Mouse (Mus musculus) myocyte (in vitro differentiated cells): ENCODE data around the gene Kansl1l.

Source experiments
- E2F4 ChIP-seq: IDR thresholded peaks from one replicate; pipeline ENCODE4 v1.6.1; 2011; ENCODE audit warnings: mild to moderate bottlenecking, control low read depth, moderate library complexity; ENCODE audit not compliant: insufficient read depth
- MAX ChIP-seq: IDR thresholded peaks from one replicate; pipeline ENCODE4 v1.6.1; 2011; ENCODE audit warnings: low read depth, mild to moderate bottlenecking, control low read depth
- MYOG ChIP-seq, 3 experiments: IDR thresholded peaks; one replicate each; pipeline ENCODE4 v1.6.1; 2011; ENCODE audit warnings: control low read depth in 2 of 3, low read depth in 2 of 3, mild to moderate bottlenecking in 2 of 3; ENCODE audit not compliant: insufficient read length in 2 of 3, control insufficient read depth in 1 of 3, insufficient read depth in 1 of 3
- POLR2A ChIP-seq: IDR thresholded peaks from one replicate; pipeline ENCODE4 v1.6.1; 2011; ENCODE audit warnings: low read depth, mild to moderate bottlenecking, control low read depth, moderate library complexity; ENCODE audit not compliant: insufficient read length
- TCF12 ChIP-seq: IDR thresholded peaks from one replicate; pipeline ENCODE4 v1.6.1; 2011; ENCODE audit warnings: mild to moderate bottlenecking, control low read depth; ENCODE audit not compliant: poor library complexity, insufficient read depth, severe bottlenecking
- USF1 ChIP-seq: IDR thresholded peaks from one replicate; pipeline ENCODE4 v1.6.1; 2011; ENCODE audit warnings: low read depth, mild to moderate bottlenecking, control low read depth, moderate library complexity

- TF ChIP-seq USF1: no peak
- no peak for TF ChIP-seq POLR2A
- no peak for TF ChIP-seq TCF12
- no peak for TF ChIP-seq E2F4
- no peak for TF ChIP-seq MYOG (IDR thresholded peaks at IDR 0.05; ENCODE audit: control insufficient read depth in 1 of 3, insufficient read depth in 1 of 3, insufficient read length in 2 of 3, low read depth in 2 of 3)
- no peak for TF ChIP-seq MAX
Observed at GRCm38 (mm10) chr1:66678662-66679061, 138.7 kb downstream of the Kansl1l start.
